Mouse (Mus musculus) small intestine, adult 2 months (tissue): ENCODE measurements at regions not wholly inside any gene's neighbourhood (a gene's known extent, or its start where the extent isn't known, plus 50 kb on each side); places are given as distances from the start of the nearest gene placed in this dataset.
"Not testable (repeated sequence)": the region's sequence is repeated elsewhere in the genome, so short reads cannot be mapped to it uniquely, and the experiment has no call there.

Experiments used
- H3K27ac ChIP-seq: fragments of 200-500 bp; 2 replicates; pipeline ENCODE4 v1.5.1; 2012; ENCODE audit warnings: low read depth, low read length, control low read depth, inconsistent platforms; ENCODE audit not compliant: insufficient read depth
- H3K27me3 ChIP-seq: fragments of 200-500 bp; 2 replicates; pipeline ENCODE4 v1.6.1; 2012; ENCODE audit warnings: mild to moderate bottlenecking, moderate library complexity, low read length, inconsistent platforms; ENCODE audit not compliant: control insufficient read depth, insufficient read depth
- H3K36me3 ChIP-seq: fragments of 200-500 bp; 2 replicates; pipeline ENCODE4 v1.6.1; 2012; ENCODE audit warnings: mild to moderate bottlenecking, low read length, control low read depth, inconsistent platforms; ENCODE audit not compliant: control insufficient read depth, insufficient read depth
- H3K4me1 ChIP-seq: fragments of 200-500 bp; 2 replicates; pipeline ENCODE4 v1.6.1; 2012; ENCODE audit warnings: low read length, inconsistent platforms, mixed read lengths; ENCODE audit not compliant: control insufficient read depth, insufficient read depth, insufficient read length
- H3K4me3 ChIP-seq: fragments of 200-500 bp; 2 replicates; pipeline ENCODE4 v1.5.1; 2012; ENCODE audit warnings: low read depth, mild to moderate bottlenecking, control low read depth, inconsistent platforms, low read length, moderate library complexity
- WGBS: fragments of 180-500 bp; shearing (Covaris S2); methylation state at CpG from one replicate; pipeline ENCODE4 v1.1.7; 2018; 5-methylcytosine and 5-hydroxymethylcytosine counted together

DNA sequence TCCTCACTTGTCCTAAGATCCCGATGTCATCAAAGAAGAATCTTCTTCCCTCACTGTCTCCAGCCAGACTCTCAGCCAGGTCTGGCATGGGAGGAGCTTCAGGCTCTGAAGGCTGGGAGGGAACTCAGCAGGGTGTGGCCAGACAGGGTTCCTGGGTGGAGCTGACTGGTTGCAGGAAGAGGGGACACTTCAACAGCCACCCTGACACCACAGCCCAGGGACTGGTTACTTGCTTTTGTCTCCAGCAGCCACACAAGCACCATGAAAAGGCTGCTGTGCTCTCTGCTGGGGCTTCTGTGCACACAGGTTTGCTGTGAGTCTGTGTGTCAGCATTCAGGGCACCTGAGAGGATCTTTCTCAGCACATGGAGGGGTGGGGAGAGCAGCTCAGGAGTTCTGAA is 577.0 kb upstream of the Olfr1507 start:
- not testable (repeated sequence) for H3K27ac ChIP-seq, H3K4me1 ChIP-seq, H3K4me3 ChIP-seq, H3K27me3 ChIP-seq, H3K36me3 ChIP-seq
- no CpG with 5 or more reads among the region's 1 CpGs for WGBS

- not testable (repeated sequence) for H3K27me3 ChIP-seq, H3K27ac ChIP-seq, H3K4me1 ChIP-seq, H3K36me3 ChIP-seq, H3K4me3 ChIP-seq
- 43% methylated on average over 2 of the region's 3 CpGs for WGBS
These were observed 558.9 kb upstream of the Olfr1507 start for GRCm38 (mm10) chr14:53054439-53054838.

DNA sequence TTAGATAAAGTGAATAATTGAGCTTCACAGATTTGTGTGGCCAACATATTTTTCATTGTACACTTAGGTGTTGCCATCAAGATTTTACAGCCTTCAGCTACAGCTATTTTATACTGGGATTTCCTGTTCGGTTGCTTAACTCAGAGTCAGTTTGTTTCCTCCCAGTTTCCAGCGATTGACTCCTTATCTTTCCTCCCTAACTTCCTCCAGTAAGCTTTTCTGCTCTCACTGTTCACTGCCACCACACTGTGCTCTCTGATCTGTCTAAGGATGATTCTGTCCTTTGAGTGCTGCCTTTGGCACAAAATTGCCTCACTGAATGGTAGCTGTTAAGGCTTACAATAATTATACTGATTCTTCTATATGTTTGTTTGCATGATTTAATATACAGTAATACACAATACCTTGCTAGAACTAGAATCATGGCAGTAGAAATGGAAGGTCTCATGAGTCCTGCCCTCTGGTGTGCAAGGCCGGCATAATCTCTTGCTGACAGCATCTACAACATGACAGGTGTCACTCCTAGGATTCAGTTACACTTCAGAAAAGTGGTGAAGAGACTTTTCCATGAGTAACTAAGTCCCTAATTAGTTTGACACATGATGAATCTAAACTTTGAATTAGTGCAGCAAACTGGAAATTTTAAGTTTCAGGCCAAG is 558.0 kb upstream of the Olfr1507 start:
- not testable (repeated sequence) for H3K27ac ChIP-seq, H3K27me3 ChIP-seq, H3K36me3 ChIP-seq, H3K4me1 ChIP-seq, H3K4me3 ChIP-seq
- WGBS: 15% methylated on average over 2 of the region's 3 CpGs

DNA sequence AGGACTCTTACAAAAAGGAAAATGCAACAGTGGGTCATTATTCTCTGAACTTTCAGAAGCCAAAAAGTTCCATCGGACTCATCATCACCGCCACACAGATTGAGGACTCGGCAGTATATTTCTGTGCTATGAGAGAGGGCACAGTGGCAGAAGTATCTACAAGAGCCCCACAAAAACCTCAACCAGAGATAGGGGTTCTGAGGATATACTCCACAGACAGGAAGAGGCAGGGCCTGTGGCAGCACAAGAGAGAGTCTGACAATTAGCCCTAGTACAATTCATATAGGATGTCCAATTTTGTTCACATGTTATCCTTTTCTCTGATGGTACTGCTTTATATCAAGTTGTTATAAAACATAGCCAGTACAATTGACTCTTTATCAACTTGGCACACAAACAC is 552.1 kb upstream of the Olfr1507 start:
- not testable (repeated sequence) for H3K4me1 ChIP-seq, H3K27me3 ChIP-seq, H3K36me3 ChIP-seq, H3K4me3 ChIP-seq, H3K27ac ChIP-seq
- WGBS: 90% methylated on average over 3 of the region's 3 CpGs

GRCm38 (mm10) chr14:53046975-53047374 is 551.4 kb upstream of the Olfr1507 start:
- not testable (repeated sequence) for H3K4me3 ChIP-seq, H3K36me3 ChIP-seq, H3K27me3 ChIP-seq, H3K27ac ChIP-seq, H3K4me1 ChIP-seq
- 65% methylated on average over 1 of the region's 1 CpGs for WGBS

- H3K27ac ChIP-seq, H3K4me1 ChIP-seq: not testable (repeated sequence)
- WGBS: 65% methylated on average over 3 of the region's 3 CpGs
These were observed 549.8 kb upstream of the Olfr1507 start for GRCm38 (mm10) chr14:53045331-53045730.

DNA sequence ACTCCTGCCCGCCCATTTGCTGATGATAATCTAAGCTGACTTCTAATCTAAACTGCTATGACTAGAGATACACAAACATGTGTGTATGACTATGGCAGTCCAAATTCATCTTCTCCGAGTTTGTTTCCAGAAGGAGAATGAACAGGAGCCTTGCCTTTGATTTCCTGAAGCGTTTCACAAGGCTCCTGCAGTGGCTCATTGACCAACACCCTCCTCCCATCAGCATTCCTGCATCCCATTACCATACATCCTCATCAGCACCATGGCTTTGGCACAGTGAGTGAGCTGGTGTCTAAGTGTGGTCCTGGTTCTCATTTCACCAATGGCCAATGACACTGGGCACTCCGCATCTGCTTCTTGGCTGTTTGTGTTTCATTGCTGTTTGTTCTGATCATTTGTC is 548.6 kb upstream of the Olfr1507 start:
- not testable (repeated sequence) for H3K27me3 ChIP-seq, H3K4me3 ChIP-seq, H3K27ac ChIP-seq, H3K36me3 ChIP-seq, H3K4me1 ChIP-seq
- WGBS: 80% methylated on average over 4 of the region's 4 CpGs

More at GRCm38 (mm10) chr14:53045331-53045730, 549.8 kb upstream of the Olfr1507 start:
- not testable (repeated sequence) for H3K36me3 ChIP-seq, H3K4me3 ChIP-seq, H3K27me3 ChIP-seq

DNA sequence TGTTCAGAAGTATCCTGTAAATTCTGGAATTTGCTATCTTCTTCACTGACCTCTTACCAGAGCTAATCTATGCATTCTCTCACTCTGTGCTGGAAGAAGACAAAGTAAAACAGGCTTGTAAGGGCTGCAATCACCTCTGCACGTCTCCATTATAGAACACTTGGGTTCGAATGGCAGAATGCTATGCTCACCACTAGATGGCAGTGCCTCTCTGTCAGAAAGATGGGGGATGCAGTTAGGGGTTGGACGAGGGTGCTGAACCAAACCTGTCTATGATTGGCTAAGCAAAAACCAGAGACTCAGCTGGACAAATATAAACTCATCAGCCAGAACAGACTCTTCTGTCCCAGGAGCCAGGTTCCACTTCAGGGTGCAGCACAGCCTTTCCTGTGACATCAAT is 546.5 kb upstream of the Olfr1507 start:
- H3K4me3 ChIP-seq, H3K27ac ChIP-seq, H3K4me1 ChIP-seq, H3K36me3 ChIP-seq, H3K27me3 ChIP-seq: not testable (repeated sequence)
- WGBS: 16% methylated on average over 3 of the region's 3 CpGs

- H3K27me3 ChIP-seq, H3K27ac ChIP-seq: not testable (repeated sequence)
- 65% methylated on average over 4 of the region's 4 CpGs for WGBS
These were observed 543.9 kb upstream of the Olfr1507 start for GRCm38 (mm10) chr14:53039475-53039874.

GRCm38 (mm10) chr14:53034940-53035339 is 539.4 kb upstream of the Olfr1507 start:
- not testable (repeated sequence) for H3K4me1 ChIP-seq, H3K27me3 ChIP-seq, H3K27ac ChIP-seq, H3K4me3 ChIP-seq, H3K36me3 ChIP-seq
- no CpG with 5 or more reads among the region's 4 CpGs for WGBS

More at GRCm38 (mm10) chr14:53039475-53039874, 543.9 kb upstream of the Olfr1507 start:
- not testable (repeated sequence) for H3K4me3 ChIP-seq, H3K36me3 ChIP-seq, H3K4me1 ChIP-seq

DNA sequence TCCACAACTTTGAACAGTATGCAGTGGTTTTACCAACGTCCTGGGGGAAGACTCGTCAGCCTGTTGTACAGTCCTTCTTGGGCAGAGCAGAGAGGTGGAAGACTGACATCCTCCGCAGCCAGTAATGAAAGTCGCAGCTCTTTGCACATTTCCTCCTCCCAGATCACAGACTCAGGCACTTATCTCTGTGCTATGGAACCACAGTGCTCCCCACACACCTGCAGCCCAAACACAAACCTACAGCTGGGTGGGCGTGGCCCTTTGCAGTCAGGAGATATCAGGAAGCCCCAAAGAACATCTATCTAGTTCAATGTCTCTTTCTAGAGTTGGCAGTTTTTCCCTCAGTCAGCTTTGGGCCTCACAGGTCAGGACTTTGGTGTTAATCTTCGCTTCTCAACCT is 537.7 kb upstream of the Olfr1507 start:
- WGBS: 17% methylated on average over 1 of the region's 6 CpGs

GRCm38 (mm10) chr14:53032498-53032897 is 536.9 kb upstream of the Olfr1507 start:
- H3K36me3 ChIP-seq, H3K27ac ChIP-seq, H3K27me3 ChIP-seq, H3K4me1 ChIP-seq, H3K4me3 ChIP-seq: not testable (repeated sequence)
- WGBS: no CpG with 5 or more reads among the region's 1 CpGs

More for the DNA sequence above, 537.7 kb upstream of the Olfr1507 start:
- H3K36me3 ChIP-seq, H3K4me1 ChIP-seq, H3K27me3 ChIP-seq, H3K27ac ChIP-seq, H3K4me3 ChIP-seq: not testable (repeated sequence)
